In genomic region chr12:82076766-82077165, GRCm38 (mm10) we compare ENCODE assay signal across 26 mouse cellular contexts.
A peak's percentile ranks its signal among the peaks of the same experiment; 100 is the strongest.
DNase-seq lines count a peak whose midpoint lies in the region; ATAC-seq lines count a peak whose summit lies in the region.
"Had no signal": no experiment of that assay in that cellular context is flagged by ENCODE, and none has a peak within 500 bp of the region (broad histone marks: within the 10 kb centered on the region; RNA-seq: fewer than 3 reads in every experiment).

No protein-coding gene starts in this region.

- H3K9ac ChIP-seq in kidney, embryonic 14.5 days (ENCODE audit: low read depth, low read length): no peak overlapping the region
- no peak overlapping the region for H3K9ac ChIP-seq in lung, embryonic 16.5 days (ENCODE audit: low read length)
- no peak overlapping the region for H3K9ac ChIP-seq in stomach, embryonic 15.5 days
- H3K9ac ChIP-seq: heart, embryonic 15.5 days; hindbrain, embryonic 12.5 days; kidney, embryonic 15.5 days; limb, embryonic 15.5 days; liver, embryonic 13.5 days had no signal

- no peak overlapping the region for H3K4me3 ChIP-seq in kidney, embryonic 14.5 days (ENCODE audit: low read length)
- H3K4me3 ChIP-seq in lung, embryonic 16.5 days (ENCODE audit: low read length): no peak overlapping the region
- H3K4me3 ChIP-seq in stomach, embryonic 15.5 days (replicated peaks): no peak overlapping the region
- H3K4me3 ChIP-seq: heart, embryonic 10.5 days; heart, embryonic 15.5 days; hindbrain, embryonic 12.5 days; kidney, embryonic 15.5 days; limb, embryonic 15.5 days; liver, embryonic 13.5 days had no signal

- ATAC-seq in kidney, embryonic 14.5 days (ENCODE audit: low FRiP score, low TSS enrichment): 0 out of 2 replicates have a peak, but pooled peaks have one; percentile 45
- peak; percentile 41; the same call in 1 of the 2 replicates for ATAC-seq in lung, embryonic 16.5 days (ENCODE audit: low read depth)
- ATAC-seq in stomach, embryonic 15.5 days (ENCODE audit: insufficient read depth, low FRiP score, low read depth): no peak
- ATAC-seq: forebrain, embryonic 14.5 days; hindbrain, postnatal 0 days; midbrain, embryonic 16.5 days had no signal

- H3K4me2 ChIP-seq in kidney, embryonic 14.5 days (replicated peaks; ENCODE audit: low read depth, low read length): no peak overlapping the region
- no peak overlapping the region for H3K4me2 ChIP-seq in lung, embryonic 16.5 days (ENCODE audit: low read depth, low read length)
- H3K4me2 ChIP-seq in stomach, embryonic 15.5 days: no peak overlapping the region
- H3K4me2 ChIP-seq: heart, embryonic 15.5 days; hindbrain, embryonic 12.5 days; kidney, embryonic 15.5 days; limb, embryonic 15.5 days; liver, embryonic 13.5 days; midbrain, embryonic 11.5 days had no signal

- no peaks in the 10 kb centered on the region for H3K36me3 ChIP-seq in kidney, embryonic 14.5 days (ENCODE audit: control insufficient read depth, insufficient read depth, low read length)
- no peaks in the 10 kb centered on the region for H3K36me3 ChIP-seq in lung, embryonic 16.5 days (ENCODE audit: control insufficient read depth, insufficient read depth, low read length)
- no peaks in the 10 kb centered on the region for H3K36me3 ChIP-seq in stomach, embryonic 15.5 days
- H3K36me3 ChIP-seq: heart, embryonic 10.5 days; heart, embryonic 15.5 days; hindbrain, embryonic 12.5 days; kidney, embryonic 15.5 days; limb, embryonic 15.5 days; liver, embryonic 13.5 days had no signal

- no peaks in the 10 kb centered on the region for H3K27me3 ChIP-seq in kidney, embryonic 14.5 days (ENCODE audit: control insufficient read depth, insufficient read depth, low read length)
- no peaks in the 10 kb centered on the region for H3K27me3 ChIP-seq in lung, embryonic 16.5 days (ENCODE audit: control insufficient read depth, insufficient read depth, low read depth, low read length)
- no peaks in the 10 kb centered on the region for H3K27me3 ChIP-seq in stomach, embryonic 15.5 days (replicated peaks)
- H3K27me3 ChIP-seq: heart, embryonic 15.5 days; hindbrain, embryonic 12.5 days; kidney, embryonic 15.5 days; limb, embryonic 15.5 days; liver, embryonic 13.5 days had no signal

- 60% methylated on average over 8 of the region's 8 CpGs for WGBS in kidney, embryonic 14.5 days
- 51% methylated on average over 8 of the region's 8 CpGs for whole genome bisulfite sequencing in lung, embryonic 16.5 days
- 59% methylated on average over 8 of the region's 8 CpGs for WGBS in stomach, embryonic 15.5 days

- no peaks in the 10 kb centered on the region for H3K9me3 ChIP-seq in kidney, embryonic 14.5 days (ENCODE audit: control insufficient read depth, low read length)
- H3K9me3 ChIP-seq in lung, embryonic 16.5 days (ENCODE audit: control insufficient read depth, low read length): no peaks in the 10 kb centered on the region
- H3K9me3 ChIP-seq in stomach, embryonic 15.5 days: no peaks in the 10 kb centered on the region
- H3K9me3 ChIP-seq: heart, embryonic 10.5 days; heart, embryonic 15.5 days; hindbrain, embryonic 12.5 days; kidney, embryonic 15.5 days; limb, embryonic 15.5 days; liver, embryonic 13.5 days had no signal

- DNase-seq in kidney, adult 11 months: no peak
- DNase-seq in kidney, postnatal 4 days: peak; percentile 51 to 62
- DNase-seq in kidney, postnatal 36 days: no peak
- DNase-seq in lung, postnatal 4 days: no peak
- no peak for DNase-seq in cerebellum, adult 9-10 months
- DNase-seq: adrenal gland, postnatal 25 days; cerebellum, adult 11-12 months; cerebellum, postnatal 14 days; gastrocnemius, postnatal 14 days; liver, embryonic 13.5 days; lung, adult 18-20 months; lung, postnatal 14 days; right cerebral cortex, adult 18-20 months; spleen, adult 18-20 months had no signal

- H3K27ac ChIP-seq in kidney, embryonic 14.5 days (ENCODE audit: low read depth, low read length): no peak overlapping the region
- no peak overlapping the region for H3K27ac ChIP-seq in lung, embryonic 16.5 days (ENCODE audit: low read length)
- H3K27ac ChIP-seq in stomach, embryonic 15.5 days: peak overlapping the region; percentile 59; the same call in 1 of the 2 replicates
- H3K27ac ChIP-seq: heart, embryonic 15.5 days; hindbrain, embryonic 12.5 days; hindbrain, postnatal 0 days; limb, embryonic 15.5 days; liver, embryonic 13.5 days had no signal

- H3K4me1 ChIP-seq in kidney, embryonic 14.5 days (ENCODE audit: control insufficient read depth, insufficient read depth, low read length): peaks cover 8% of the 10 kb centered on the region
- no peaks in the 10 kb centered on the region for H3K4me1 ChIP-seq in lung, embryonic 16.5 days (replicated peaks; ENCODE audit: control insufficient read depth, insufficient read depth, low read length)
- no peaks in the 10 kb centered on the region for H3K4me1 ChIP-seq in stomach, embryonic 15.5 days
- H3K4me1 ChIP-seq: hindbrain, embryonic 12.5 days; liver, embryonic 13.5 days had no signal

Comparison
In these comparisons a context has a peak if more than half of its experiments do, and no peak if none do; other contexts are left out.
1. DNase-seq: peak in kidney, postnatal 4 days (2 of 2); none in kidney, adult 11 months (single experiment), kidney, postnatal 36 days (0 of 2), lung, postnatal 4 days (0 of 2) and cerebellum, adult 9-10 months (single experiment).